Mouse (Mus musculus) G1E (cell line): Measurements from ENCODE around the gene Bach2.

ENCODE experiments used
- CTCF ChIP-seq: IDR thresholded peaks from 2 replicates; pipeline ENCODE4 v1.5.1; 2012; ENCODE audit warnings: low read depth, low read length, inconsistent platforms, mixed read lengths
- GATA1 ChIP-seq: IDR thresholded peaks from 2 replicates; pipeline ENCODE4 v1.6.1; 2012; ENCODE audit warnings: borderline replicate concordance, low read length, inconsistent platforms, mixed read lengths
- POLR2AphosphoS5 ChIP-seq: IDR thresholded peaks from 2 replicates; pipeline ENCODE4 v1.6.1; 2012; ENCODE audit warnings: low read depth, low read length, inconsistent platforms; ENCODE audit not compliant: insufficient replicate concordance
- TAL1 ChIP-seq: conservative IDR thresholded peaks from 2 replicates; pipeline ENCODE4 v1.6.1; 2012; ENCODE audit warnings: low read depth, low read length, inconsistent platforms, mixed read lengths

GRCm38 (mm10) chr4:32482936-32483335 lies 244.3 kb downstream of the Bach2 start:
- TF ChIP-seq CTCF: no peak
- TF ChIP-seq TAL1: no peak
- TF ChIP-seq GATA1: no peak
- no peak for TF ChIP-seq POLR2AphosphoS5
